Mouse (Mus musculus): Measurements from ENCODE around the gene Ttc7b. TPM values are rescaled to one million over a fixed set of nuclear protein-coding genes. Genes with fewer than 3 reads are reported as not detected.

The Ttc7b gene
- total RNA-seq, 2 experiments from 2014 or later: 75.9 to 82.8 TPM

DNA sequence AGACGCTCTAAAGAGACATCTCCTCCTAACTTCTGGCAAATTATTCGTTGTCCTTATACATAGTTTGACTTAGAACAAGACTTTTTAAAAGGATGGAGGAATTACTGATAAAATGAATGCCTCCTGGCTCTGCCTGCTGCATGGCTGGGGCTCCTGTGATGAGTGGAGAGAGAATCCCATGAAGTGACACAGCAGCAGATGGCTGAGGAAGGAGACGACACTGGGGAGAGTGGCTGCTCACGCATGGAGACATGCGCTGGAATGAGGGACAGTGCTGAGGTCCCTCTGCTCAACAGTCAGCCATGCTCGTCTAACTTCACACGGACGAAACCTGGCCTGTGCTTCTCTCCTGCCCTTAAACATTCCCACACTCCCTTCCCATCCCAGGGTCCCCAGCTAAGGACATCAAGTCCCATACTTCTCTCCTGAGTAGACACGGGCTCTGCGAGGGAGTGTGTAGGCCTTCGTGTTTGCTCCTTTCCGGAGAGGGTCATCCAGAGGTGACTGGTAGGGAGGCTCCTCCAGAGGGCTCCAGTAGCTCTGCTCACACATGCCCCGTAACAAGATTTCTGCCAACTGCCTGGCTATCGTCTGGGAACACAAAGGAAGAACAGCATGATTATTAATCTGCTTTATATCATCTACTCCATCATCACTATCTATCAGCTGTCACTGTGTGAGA is 105.8 kb downstream of the Ttc7b start:
- DNase-seq: no peak

GRCm38 (mm10) chr12:100408714-100409113 is 111.9 kb downstream of the Ttc7b start:
- DNase-seq: no peak

DNA sequence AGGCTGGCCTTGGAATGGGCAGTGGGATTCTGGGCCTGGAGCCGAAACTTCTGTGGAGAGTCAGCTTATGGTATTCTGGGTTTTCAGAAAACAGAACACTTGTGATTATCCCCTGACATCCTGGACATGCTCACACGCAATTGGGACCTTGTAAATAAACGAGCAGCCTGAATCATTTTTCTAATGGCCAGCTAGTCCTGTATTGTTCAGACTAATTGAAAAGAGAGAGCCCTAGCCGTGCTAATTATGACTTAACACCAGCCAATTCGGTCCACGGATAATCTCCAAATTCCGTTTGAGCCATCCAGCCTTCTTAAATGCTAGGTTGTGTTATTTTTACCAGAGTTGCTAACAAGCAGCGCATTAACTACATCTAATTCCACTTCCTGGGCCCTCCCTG is 112.5 kb downstream of the Ttc7b start:
- no peak for DNase-seq

DNA sequence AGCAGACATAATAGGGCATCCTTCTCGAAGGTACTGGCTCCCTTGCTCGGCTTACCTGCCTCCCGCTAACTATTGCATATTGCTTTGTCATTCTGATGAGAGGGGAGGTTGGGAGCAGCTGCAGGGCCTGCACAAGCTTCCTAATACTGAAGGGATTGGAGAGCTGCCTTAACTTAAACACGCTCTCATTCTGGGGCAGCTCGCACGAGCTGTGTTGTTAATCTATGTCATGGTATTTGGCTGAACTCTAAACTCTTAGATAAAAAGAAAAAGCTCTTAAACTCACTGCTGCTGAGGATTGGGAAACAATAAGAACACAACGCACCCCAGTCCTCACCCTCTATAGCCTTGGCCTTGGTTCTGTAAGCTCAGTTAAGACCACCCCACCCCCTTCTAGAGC is 113.3 kb downstream of the Ttc7b start:
- DNase-seq: no peak

- no peak for DNase-seq
Observed at GRCm38 (mm10) chr12:100406094-100406493, 114.5 kb downstream of the Ttc7b start.

DNA sequence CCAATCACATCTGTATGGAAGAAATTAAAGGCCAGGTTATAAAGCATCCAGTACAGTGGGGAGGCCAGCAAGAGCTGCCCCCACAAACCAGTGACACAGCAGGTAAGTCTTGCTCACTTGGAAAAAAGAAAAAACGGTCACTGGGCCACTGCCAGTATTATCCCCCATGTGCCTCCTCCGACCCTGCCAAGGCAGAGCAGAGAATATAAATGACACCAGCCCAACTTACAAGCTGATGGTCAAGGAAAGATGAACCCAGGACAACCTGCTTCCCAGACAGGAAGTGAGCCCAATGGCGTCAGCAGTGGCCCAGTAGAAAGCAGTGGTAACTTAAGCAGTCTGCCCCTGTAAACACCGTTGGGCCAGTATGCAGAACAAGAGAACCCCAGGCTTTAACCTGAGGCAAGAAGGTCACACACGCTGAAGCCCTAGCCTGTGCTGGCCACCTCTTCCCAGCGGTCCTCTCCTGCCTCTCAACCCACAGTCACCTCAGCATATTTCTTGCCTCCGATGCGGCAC is 115.1 kb downstream of the Ttc7b start:
- no peak for DNase-seq

DNA sequence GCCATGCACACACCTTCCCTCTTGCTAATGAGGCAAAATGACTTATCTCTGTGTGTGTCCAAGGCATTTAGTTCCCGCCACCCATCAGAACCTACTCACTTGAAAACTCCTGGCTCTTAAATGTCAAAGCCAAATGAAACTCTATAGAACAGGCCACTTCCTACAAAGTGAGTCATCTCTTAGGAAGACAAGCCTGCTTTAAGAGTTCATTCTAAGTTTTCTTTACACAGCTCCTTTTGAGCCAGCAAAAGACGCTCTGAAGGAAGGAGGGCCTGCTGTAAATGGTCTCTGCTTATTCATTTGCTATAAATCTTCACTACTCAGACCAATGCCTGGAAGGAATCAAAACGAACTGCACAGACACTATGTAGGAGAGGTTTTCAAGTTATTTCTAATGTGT is 116.2 kb downstream of the Ttc7b start:
- DNase-seq: no peak

DNA sequence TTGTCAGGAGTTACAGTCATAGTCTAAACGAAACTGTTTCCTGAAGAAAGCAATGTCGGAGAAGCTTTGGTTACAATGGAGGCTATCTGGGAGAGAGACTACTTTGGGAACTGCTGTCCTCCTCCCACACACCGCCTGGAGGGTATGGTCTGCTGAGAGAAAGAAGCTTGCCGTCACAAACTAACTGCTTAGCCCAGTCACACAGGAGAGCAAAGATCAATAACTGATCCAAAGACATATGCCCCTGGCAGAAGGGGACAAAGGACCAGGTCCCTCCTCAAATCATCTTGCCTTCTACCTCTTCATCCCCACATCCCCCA is 117.7 kb downstream of the Ttc7b start:
- no peak for DNase-seq

DNA sequence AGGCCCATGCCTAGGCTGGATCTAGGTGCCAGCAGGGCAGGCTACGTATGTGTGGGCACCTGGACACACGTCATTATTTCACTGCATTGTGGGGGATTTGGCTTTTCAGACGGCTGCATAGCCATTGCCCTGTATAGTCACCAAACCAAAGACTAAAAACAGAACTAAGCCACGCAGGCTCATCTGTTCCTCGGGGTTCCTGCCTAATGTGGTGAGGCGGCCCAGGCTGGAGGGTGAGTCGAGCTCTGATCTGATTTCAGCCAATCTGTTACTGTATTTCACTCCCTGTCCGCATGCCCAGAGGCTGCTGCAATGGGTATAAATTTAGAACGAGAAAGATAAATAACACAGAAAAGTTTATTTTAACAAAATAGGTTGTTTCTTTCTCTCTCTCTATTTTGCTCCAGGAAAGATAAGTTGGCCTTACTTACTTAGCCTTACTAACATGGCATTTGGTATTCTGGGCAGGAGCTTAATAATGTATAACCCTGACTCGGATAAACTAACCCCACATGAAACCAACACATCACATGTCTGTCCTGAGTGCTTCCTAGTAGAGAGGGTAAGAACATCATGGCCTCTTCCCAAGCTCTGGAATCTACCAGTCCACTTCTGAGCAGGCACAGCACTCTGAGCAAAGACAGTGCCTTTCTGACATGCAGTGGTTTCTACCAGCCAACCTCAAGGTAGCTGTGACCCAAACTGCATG is 118.2 kb downstream of the Ttc7b start:
- DNase-seq: no peak

GRCm38 (mm10) chr12:100400119-100400518 is 120.5 kb downstream of the Ttc7b start:
- no peak for DNase-seq

GRCm38 (mm10) chr12:100399126-100399727 is 121.4 kb downstream of the Ttc7b start:
- DNase-seq: no peak

GRCm38 (mm10) chr12:100398268-100398943 is 122.2 kb downstream of the Ttc7b start:
- DNase-seq: no peak

DNA sequence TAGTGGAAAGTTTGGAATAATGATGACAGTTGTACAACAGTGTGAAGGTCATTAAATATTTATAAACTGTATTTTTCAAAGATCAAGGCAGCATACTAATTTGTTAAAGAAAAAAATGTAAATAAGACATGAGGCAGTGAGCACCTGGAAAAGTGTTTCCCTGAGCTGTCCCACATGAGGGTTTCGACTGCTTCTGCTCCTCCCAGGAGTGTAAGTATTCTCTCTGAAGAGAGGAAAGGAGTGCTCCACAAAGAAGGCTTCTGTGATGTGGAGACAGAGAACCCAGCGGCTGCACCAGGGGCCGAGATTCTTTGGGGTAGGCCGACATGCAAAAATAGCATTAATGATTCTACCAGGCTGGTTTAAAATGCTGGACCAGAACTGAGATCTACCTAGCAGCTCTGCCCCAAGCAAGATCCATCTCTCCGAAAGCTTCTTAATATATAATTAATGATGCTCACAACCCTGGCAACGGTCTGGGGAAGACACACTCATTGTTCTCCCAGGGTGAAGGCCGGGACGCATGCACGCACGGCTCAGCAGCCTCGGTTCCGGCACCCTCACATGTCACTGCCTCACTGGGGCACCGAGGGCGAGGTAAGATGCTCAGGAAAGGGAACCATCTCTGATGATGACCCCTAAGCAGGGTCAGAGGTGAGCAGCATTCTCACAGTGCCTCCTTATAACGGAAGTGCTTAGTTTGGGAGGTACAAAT is 123.0 kb downstream of the Ttc7b start:
- no peak for DNase-seq

DNA sequence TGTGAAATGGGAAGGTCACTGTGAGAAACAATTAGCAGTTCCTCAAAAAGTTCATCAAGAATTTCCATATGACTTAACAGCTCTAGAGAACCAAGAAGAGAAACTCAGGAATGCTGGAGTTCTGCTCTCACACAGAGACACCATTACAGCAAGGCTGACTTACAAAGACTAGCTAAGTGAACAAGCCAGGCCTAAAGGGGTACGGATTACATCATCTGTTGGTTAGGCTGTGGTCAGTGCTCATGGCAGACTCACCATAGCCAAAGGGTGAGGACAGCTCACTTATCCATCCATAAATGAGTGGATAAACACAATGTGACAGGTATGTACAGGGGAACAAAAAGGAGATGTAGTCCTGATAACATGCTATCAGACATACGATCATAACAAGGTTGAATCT is 123.8 kb downstream of the Ttc7b start:
- DNase-seq: no peak

- DNase-seq: no peak
Observed at GRCm38 (mm10) chr12:100393532-100393931, 127.1 kb downstream of the Ttc7b start.

- DNase-seq: no peak
Observed at GRCm38 (mm10) chr12:100393109-100393508, 127.5 kb downstream of the Ttc7b start.

DNA sequence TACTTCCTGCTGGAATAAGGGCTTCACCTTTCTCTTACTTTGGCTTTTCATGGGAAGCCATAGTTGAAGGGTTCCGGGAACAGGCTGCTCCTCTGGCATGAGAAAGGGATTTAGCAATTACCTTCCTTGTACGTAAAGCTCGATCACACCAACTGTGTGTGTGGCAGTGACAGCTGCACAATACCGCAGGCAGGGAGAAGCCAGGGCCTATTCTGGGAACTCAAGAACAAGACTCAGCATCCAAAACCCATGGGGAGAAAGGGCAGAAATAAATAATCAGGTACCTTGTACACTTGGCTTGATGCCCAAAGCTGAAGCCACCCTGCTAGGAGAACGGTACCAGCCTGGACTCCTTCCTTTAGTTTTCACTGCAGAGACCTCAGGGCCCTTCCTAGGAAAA is 128.2 kb downstream of the Ttc7b start:
- DNase-seq: no peak

DNA sequence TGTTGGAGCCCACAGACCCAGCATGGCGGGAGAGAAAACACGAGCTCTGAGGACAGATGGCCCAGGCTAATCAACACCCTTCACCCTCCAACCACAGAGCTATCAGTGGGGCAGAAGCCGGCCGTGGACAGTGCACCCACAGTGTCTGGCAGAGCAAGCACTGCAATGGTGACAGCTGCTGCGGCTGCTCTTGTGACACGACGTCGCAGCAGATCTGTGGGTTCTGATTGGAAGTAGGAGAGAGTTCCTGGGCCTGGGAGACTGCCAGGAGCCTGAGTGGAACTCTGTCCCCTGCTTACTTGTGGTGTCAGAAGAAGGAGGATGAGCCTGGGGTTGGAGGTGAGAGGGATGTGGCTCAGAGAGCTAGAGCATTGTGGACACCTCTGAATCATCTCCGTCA is 128.7 kb downstream of the Ttc7b start:
- DNase-seq: no peak

GRCm38 (mm10) chr12:100389878-100390710 is 130.5 kb downstream of the Ttc7b start:
- DNase-seq: no peak

- DNase-seq: no peak
Observed at GRCm38 (mm10) chr12:100386259-100386658, 134.4 kb downstream of the Ttc7b start.

DNA sequence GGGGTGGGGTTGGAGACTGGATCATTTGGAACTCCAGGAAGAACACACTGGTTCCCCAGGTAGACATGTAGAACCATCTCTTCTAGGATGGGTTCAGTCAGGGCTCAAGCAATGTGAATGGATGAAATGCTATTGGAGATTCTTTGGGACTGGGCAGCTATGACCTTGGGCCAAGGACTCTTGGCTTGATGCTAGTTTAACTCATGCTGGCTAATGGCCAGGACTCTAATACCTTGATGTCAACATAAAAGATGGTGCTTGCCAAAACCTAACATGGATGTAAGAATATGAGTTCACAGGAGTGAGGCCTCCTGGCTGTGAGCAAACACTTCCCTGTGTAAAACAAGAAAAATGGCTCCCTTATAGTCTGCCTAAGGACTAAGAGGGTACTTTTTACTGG is 138.1 kb downstream of the Ttc7b start:
- peak; percentile 64 to 67 for DNase-seq
